Mouse (Mus musculus): ENCODE measurements around the gene Oit3. TPM values are rescaled to one million over a fixed set of nuclear protein-coding genes. Genes with fewer than 3 reads are reported as not detected.

Gene Oit3
- total RNA-seq (2014; fragmentation: Nextera tagmentation) (not detected in 2 replicates), total RNA-seq (2017) (not detected in 2 replicates)

- ATAC-seq (replicated peaks; ENCODE audit: low FRiP score, low TSS enrichment, poor library complexity, severe bottlenecking) = no peak
These were observed at the start of gene Oit3 for GRCm38 (mm10) chr10:59441735-59442134. Gene Oit3, minus strand, starts transcription at chr10:59441778.

DNA sequence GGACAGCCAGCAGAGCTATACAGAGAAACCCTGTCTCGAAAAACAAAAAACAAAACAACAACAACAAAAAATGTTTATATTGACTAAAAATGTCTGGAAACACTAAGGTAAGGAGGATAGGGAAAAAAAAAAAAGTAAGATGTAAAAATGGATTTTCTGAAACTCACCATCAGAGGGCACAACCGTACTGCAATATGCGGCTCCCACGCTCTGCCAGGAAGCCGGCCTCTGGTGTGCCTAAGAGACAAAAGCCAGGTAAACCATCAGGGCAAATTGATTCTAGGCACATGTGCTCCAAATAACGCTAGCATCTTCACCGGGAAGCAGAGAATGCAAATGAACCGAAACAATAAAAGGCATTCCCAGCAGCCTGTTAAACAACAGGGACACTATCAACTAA is 49.3 kb upstream of the Oit3 start:
- ATAC-seq (replicated peaks; ENCODE audit: low FRiP score, low TSS enrichment, poor library complexity, severe bottlenecking) = no peak

GRCm38 (mm10) chr10:59489411-59489810 is 47.8 kb upstream of the Oit3 start:
- ATAC-seq (replicated peaks; ENCODE audit: low FRiP score, low TSS enrichment, poor library complexity, severe bottlenecking) = no peak

GRCm38 (mm10) chr10:59487351-59487750 is 45.8 kb upstream of the Oit3 start:
- ATAC-seq (replicated peaks; ENCODE audit: low FRiP score, low TSS enrichment, poor library complexity, severe bottlenecking) = no peak

DNA sequence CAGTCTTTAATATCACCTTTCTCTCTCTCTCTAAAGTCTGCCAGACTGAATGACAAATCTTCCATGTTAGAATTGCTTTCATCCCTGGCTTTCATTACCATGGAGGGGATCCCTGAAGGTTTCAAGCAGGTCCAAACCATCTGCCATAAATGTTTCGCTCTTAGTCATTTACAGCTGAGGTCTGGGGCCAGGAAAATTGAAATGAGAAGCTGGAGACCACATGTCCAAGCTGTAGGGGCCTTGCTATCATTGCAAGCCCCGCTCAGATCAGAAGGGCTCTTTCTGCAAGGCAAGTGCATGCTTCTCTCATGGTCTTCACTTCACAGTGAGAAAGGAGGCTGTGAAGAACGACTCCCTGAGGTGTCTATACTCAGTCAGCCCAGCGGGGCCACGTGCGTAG is 42.7 kb upstream of the Oit3 start:
- no peak for ATAC-seq (replicated peaks; ENCODE audit: low FRiP score, low TSS enrichment, poor library complexity, severe bottlenecking)

GRCm38 (mm10) chr10:59481381-59481780 is 39.8 kb upstream of the Oit3 start:
- no peak for ATAC-seq (replicated peaks; ENCODE audit: low FRiP score, low TSS enrichment, poor library complexity, severe bottlenecking)

GRCm38 (mm10) chr10:59470451-59470850 is 28.9 kb upstream of the Oit3 start:
- ATAC-seq (replicated peaks; ENCODE audit: low FRiP score, low TSS enrichment, poor library complexity, severe bottlenecking) = no peak

GRCm38 (mm10) chr10:59467297-59467696 is 25.7 kb upstream of the Oit3 start:
- no peak for ATAC-seq (replicated peaks; ENCODE audit: low FRiP score, low TSS enrichment, poor library complexity, severe bottlenecking)

GRCm38 (mm10) chr10:59466626-59467025 is 25.0 kb upstream of the Oit3 start:
- no peak for ATAC-seq (replicated peaks; ENCODE audit: low FRiP score, low TSS enrichment, poor library complexity, severe bottlenecking)

DNA sequence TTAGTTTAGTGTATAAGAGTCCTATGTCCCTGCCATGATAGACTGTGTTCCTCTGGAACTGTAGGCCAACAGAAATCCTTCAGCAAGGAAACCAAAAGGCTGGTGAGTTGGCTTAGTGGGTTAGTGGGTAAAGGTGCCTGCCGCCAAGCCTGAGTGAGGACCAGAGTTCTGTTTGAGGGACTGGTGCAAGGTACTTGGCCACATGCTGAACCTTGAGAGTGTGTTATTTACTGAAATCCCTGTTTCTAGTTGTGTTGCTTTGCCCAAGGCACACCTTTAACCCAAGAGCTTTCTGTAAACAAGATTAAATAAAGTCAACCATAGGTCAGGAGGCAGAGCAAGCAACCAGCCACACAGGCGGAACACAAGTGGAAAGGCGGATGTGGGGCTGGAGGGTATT is 24.0 kb upstream of the Oit3 start:
- ATAC-seq (replicated peaks; ENCODE audit: low FRiP score, low TSS enrichment, poor library complexity, severe bottlenecking) = no peak

DNA sequence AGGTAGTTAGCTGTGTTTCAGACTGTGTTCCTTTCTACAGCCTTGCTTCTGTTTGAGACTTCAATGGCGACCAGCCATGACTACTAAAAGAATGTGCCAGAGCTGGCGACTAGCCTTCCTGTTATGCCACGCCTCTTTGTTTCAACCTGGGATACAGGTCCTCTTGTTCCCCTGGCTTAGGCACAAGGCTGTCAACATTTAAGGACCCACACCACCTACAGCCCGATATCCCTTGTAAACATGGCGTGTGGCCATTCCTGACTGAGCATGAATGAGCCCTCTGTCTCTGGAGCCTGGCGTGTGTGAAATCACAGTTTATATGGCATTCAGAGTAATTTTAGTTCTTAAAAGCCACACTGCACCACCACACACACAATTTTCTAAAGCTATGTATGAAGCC is 20.7 kb upstream of the Oit3 start:
- ATAC-seq (replicated peaks; ENCODE audit: low FRiP score, low TSS enrichment, poor library complexity, severe bottlenecking) = no peak

DNA sequence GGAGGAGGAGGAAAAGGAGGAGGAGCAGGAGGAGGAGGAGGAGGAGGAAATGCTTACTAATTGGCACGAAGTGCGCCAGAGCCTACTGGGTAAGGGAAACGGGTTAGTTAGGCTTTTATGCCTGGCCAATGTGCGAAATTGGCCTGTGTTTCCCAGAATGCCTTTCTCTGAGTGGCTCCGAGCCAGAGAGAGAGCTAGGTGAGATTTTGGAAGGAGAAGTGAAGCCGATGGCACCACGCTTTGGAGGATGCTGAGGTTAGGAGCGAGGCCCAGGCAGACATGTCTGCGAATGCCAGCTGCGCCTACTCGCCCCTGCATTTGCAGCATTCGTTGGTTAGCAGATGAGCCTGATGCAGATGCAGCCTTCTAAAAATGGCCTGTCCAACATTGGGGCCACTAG is 18.2 kb upstream of the Oit3 start:
- no peak for ATAC-seq (replicated peaks; ENCODE audit: low FRiP score, low TSS enrichment, poor library complexity, severe bottlenecking)

- ATAC-seq (replicated peaks; ENCODE audit: low FRiP score, low TSS enrichment, poor library complexity, severe bottlenecking) = 0 out of 2 replicates have a peak, but pooled peaks have one; percentile 36
These were observed 13.1 kb upstream of the Oit3 start for GRCm38 (mm10) chr10:59454631-59455030.

- ATAC-seq (replicated peaks; ENCODE audit: low FRiP score, low TSS enrichment, poor library complexity, severe bottlenecking) = peak; percentile 48; the same call in 1 of the 2 replicates
These were observed 10.3 kb upstream of the Oit3 start for GRCm38 (mm10) chr10:59451839-59452238.

DNA sequence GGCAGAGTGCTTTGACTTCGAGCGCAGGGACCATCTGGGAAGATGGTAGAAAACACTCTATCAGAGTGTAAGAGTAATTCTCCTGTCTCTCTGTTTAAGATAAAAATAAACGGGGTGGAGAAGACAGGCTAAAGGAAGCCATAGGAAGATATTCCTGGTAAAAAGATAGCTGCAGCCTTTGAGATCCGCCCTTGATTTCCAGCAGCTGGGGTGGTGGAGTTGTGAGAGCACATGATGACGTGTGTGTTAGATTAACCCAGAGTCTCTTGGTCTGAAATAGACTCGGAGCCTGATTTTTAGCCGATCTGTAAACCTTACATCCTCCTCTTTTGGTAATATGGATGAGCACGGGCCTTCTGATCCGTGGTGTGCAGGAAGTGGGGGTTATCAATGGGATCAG is 6.0 kb upstream of the Oit3 start:
- no peak for ATAC-seq (replicated peaks; ENCODE audit: low FRiP score, low TSS enrichment, poor library complexity, severe bottlenecking)

DNA sequence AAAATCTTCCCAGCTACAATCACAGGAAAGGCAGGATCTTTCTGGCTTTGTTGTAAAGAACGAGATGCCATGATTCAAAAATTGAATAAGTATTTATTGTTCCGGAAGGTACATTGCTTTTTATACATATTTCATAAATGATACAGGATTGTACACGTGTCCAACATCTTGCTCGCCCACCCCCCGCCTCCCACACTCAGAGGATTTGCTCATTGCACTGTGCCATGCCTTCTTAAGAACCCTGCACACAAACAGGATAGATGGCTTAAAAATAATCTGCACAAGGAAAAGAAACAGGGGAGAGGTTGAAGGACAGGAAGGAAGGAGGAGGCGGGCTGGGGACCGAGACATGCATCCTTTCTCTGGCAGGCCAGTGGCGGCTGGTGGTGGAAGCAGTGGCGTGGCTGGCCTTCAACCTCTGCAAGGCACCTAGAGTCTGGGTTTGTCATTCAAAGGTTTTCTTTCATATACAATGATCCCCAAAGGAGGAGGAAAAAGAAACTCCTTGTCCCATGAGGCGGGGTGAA is 5.4 kb upstream of the Oit3 start:
- ATAC-seq (replicated peaks; ENCODE audit: low FRiP score, low TSS enrichment, poor library complexity, severe bottlenecking) = no peak

- no peak for ATAC-seq (replicated peaks; ENCODE audit: low FRiP score, low TSS enrichment, poor library complexity, severe bottlenecking)
These were observed 3.1 kb upstream of the Oit3 start for GRCm38 (mm10) chr10:59444635-59445034.

GRCm38 (mm10) chr10:59444106-59444505 is 2.5 kb upstream of the Oit3 start:
- ATAC-seq (replicated peaks; ENCODE audit: low FRiP score, low TSS enrichment, poor library complexity, severe bottlenecking) = no peak

DNA sequence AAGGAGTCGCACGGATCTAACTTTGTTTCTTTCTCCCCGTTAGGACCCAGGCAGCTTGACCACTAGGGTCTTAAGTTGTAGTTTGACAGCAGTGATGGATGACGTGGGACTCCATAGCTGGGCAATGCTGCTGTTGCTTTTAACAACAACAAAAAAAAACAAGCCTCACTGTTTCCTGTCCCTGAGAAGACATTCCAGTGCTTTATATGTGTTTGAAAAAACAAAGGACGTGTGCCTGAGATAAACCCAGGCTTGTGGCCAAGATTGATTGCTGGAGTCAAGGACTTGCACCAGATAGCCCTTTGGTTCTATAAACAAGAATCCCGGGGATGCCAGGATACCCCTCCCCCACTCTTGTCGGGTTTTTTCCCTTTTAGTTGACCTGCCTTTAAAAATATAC is 1.6 kb upstream of the Oit3 start:
- ATAC-seq (replicated peaks; ENCODE audit: low FRiP score, low TSS enrichment, poor library complexity, severe bottlenecking) = no peak

GRCm38 (mm10) chr10:59440177-59440576 is 1.4 kb downstream of the Oit3 start:
- ATAC-seq (replicated peaks; ENCODE audit: low FRiP score, low TSS enrichment, poor library complexity, severe bottlenecking) = no peak

GRCm38 (mm10) chr10:59439508-59439931 is 2.1 kb downstream of the Oit3 start:
- ATAC-seq (replicated peaks; ENCODE audit: low FRiP score, low TSS enrichment, poor library complexity, severe bottlenecking) = no peak

GRCm38 (mm10) chr10:59438651-59439050 is 2.9 kb downstream of the Oit3 start:
- no peak for ATAC-seq (replicated peaks; ENCODE audit: low FRiP score, low TSS enrichment, poor library complexity, severe bottlenecking)

All from megakaryocyte-erythroid progenitor cell, adult 5-6 weeks (primary cell).